Mouse (Mus musculus) frontal cortex, postnatal 25 days (tissue): ENCODE data around the gene Sh3bp4.

Experiments
- DNase-seq, 2 experiments: peaks; one replicate each; pipeline ENCODE4 v3.0.0; 2022; ENCODE audit warnings: low spot score in 2 of 2

Gene Sh3bp4

GRCm38 (mm10) chr1:89070103-89070700 is at the start of gene Sh3bp4:
TSS of gene Sh3bp4 (plus strand) at chr1:89070415.
- DNase-seq = peak; percentile 85

DNA sequence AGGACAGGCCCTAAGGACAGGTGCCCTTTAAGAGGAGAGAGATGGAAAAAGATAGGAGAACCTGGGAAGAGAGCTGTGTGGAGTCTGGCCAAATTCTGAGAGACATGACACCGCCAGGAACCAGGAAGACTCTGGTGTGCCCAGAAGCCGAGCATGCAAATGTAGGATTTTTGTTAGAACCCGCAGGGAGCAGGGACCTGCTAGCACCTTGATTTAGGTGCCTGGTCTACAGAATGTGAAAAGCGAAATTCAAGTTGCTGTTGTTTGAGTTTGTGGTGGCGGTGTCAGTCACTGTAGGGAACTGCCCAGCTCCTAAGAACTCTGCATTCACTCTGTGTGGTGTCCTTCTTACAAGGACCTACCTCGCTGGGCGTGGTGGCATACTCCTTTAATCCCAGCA is 47.2 kb upstream of the Sh3bp4 start:
- DNase-seq = no peak

- DNase-seq = no peak
Observed at GRCm38 (mm10) chr1:89024696-89025612, 45.3 kb upstream of the Sh3bp4 start.

DNA sequence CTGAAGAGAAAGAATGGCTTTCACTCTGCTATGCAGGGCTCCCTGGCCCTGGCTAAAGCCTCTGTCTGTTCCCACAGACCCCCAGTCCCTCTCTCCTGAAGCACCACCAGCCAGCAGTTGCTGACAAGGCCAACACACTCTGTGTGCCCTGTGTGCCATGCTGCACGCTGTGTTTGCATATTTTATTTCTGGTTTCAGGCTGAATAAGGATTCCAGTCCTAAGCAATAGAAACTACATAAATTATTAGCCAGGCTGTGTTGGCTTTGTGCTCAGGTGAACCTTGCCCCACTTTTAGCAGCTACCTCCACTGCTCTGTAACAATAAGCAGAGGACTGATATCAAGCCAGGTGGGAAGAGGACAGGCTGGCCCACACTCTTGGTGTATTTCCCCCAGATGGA is 44.2 kb upstream of the Sh3bp4 start:
- DNase-seq = no peak

DNA sequence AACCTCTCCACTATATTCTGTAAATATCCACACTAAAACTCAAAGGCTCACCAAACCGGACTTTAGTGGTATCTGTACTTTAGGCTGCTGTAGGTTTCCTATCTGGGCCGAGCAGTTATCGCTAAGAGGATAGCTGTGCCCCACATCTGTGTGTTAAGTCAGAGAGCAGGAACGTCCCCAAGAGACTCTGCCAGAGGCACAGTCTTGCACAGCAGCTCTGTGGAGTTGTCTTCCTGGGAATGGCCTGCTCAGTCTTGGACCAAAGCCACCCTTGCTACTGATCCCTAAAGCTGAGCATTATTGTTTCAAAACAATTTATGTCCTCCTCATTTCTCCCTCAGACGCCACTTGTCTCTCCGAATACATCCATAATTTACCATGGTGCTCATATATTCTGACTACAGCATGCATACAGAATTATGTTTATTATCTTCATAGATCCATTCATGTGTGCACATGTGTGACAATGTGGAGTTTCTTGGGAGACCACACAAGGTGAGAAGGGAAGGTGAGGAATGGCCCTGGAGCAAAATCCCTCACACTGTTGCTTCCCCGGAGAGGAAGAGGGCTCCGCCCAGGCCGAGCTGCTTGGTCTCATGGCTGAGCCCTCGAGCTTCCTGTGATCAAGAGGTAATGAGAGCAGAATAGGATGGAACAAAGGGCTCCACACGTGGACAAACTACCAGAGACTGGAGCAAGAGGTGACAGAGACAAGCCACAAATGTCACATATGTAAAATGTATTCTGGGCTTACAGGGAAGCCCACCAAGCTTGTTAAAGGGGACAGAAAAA is 40.9 kb upstream of the Sh3bp4 start:
- no peak for DNase-seq

GRCm38 (mm10) chr1:89033661-89034060 is 36.6 kb upstream of the Sh3bp4 start:
- DNase-seq = no peak

DNA sequence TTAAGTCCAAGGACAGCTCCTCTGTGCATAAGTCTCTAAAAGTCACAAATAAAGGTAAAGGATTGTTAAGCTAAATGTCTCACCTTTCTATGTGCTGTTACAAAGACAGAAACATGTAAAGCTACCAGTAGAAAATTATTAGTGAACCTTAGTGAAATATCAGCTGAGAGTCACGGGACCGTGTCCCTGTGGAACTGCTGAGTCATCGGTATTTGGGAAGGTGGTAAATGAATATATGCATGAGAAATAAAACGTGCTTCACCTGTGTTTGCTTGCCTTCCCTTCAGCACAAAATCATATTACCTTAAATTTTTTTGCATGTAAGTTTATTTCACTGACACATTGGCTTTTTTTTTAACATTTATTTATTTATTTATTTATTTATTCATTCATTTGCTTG is 36.2 kb upstream of the Sh3bp4 start:
- DNase-seq = no peak

- DNase-seq = no peak
Observed at GRCm38 (mm10) chr1:89035115-89035514, 35.1 kb upstream of the Sh3bp4 start.

- DNase-seq = no peak
Observed at GRCm38 (mm10) chr1:89039836-89040235, 30.4 kb upstream of the Sh3bp4 start.

DNA sequence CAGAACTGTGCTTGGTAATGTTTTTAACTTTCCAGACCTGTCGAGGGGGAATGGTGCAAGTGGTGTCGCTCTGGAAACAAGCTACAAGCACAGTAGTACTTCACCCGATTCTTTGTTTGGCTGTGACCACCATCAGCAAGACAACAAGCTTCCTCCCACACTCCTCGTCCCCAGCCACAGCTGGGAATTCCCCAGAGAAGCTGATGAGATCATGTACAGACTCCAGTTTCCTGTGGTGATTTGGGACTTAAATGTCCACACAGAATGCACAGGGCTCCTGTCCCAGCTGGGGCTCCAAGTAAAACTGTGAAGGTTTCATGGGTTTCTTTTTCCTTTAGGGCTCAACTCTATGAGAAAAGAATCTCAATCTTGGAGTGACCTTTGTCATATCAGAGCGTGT is 28.9 kb upstream of the Sh3bp4 start:
- DNase-seq = no peak

- no peak for DNase-seq
Observed at GRCm38 (mm10) chr1:89042081-89042480, 28.1 kb upstream of the Sh3bp4 start.

GRCm38 (mm10) chr1:89042956-89043355 is 27.3 kb upstream of the Sh3bp4 start:
- no peak for DNase-seq

DNA sequence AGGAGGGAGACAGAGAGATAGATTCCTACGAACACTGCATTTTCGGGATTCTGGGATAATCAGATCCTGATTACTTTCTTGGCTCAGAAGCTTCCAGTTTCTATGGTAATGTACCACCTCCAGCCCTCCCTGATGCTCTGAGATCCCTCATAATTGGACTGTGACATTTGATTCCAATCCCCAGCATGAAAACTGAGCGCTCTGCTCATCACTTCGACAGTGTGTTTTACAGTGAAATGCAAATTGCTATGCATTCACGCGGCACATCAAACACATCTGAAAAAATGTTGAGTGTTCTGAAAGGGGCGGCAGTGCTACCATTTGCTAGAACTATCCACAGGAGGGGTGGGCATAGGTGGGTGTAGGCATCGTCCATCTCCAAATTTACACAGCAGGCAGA is 24.8 kb upstream of the Sh3bp4 start:
- DNase-seq = no peak

GRCm38 (mm10) chr1:89049506-89049905 is 20.7 kb upstream of the Sh3bp4 start:
- no peak for DNase-seq

- no peak for DNase-seq
Observed at GRCm38 (mm10) chr1:89056175-89056574, 14.0 kb upstream of the Sh3bp4 start.

GRCm38 (mm10) chr1:89057430-89057829 is 12.8 kb upstream of the Sh3bp4 start:
- no peak for DNase-seq

DNA sequence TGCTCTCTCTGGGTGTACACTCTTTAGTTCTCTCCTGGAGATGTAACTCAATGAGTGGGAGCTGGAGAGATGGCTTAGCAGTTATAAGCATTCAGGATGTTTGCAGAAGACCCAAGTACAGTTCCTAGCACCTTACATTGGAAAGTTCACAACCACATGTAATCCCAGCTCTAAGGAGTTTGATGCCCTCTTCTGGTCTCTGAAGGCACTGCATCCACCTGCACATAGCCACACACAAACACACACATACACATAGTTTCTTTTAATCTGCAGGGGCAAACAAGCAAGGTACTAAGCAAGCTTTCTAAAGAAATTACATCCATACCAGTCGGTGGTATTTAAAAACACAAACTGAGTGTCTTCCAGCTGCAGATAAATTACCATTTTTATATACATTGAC is 12.2 kb upstream of the Sh3bp4 start:
- no peak for DNase-seq

- DNase-seq = no peak
Observed at GRCm38 (mm10) chr1:89062977-89063376, 7.2 kb upstream of the Sh3bp4 start.

DNA sequence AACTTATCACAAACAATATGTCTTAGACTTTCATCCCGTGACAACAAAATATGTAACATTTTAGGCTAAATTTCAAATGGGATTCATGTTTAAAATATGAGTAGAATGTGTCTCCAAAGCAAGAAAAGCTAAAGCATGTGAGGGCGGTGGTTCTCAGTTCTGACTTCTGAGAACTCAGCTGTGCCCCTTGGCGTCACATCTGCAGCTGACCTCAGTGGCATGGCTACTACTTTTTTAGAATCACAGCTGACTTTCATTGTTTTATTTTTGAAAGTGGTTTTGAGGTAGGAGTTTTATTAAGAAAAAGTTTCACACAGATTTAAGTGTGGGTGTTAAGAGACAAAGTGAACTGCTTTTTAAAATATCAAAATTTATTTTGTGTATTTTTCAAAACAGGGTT is 6.4 kb upstream of the Sh3bp4 start:
- DNase-seq = no peak

GRCm38 (mm10) chr1:89068812-89069211 is 1.4 kb upstream of the Sh3bp4 start:
- no peak for DNase-seq

DNA sequence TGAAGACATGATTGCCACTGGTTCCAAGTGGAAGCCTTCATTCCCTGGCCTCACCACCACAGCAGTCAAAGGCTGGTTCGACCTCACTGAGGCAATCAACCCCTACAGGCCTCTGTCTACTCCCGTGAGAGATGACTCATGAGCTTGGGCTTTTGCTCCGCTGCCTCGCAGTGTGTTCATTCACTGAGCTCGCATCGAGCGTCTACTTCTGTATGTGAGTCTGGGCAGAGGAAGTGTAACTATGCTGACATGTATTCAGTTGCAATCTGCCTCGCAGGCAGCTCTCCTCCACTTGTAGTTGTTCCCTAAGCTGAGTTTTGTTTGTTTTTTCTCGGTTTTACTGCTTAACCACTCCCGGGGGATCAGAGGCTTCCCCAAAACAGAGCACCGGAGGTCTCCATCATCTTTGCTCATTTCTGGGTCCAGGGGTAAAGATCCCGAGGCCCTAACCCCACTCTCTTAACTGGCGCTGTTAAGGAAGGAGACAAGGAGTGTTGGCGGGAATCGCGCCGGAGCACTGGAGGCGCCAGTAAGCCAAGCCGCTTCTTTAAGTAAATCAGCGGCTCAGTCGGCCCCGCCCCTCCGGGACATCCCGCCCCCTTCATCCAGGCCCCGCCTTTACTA is 624 bp upstream of the Sh3bp4 start:
- DNase-seq = peak in 1 of 2 experiments; percentile 17

GRCm38 (mm10) chr1:89070871-89071361 is 701 bp downstream of the Sh3bp4 start:
- no peak for DNase-seq
